Mouse (Mus musculus) granulocyte monocyte progenitor cell, adult 5-6 weeks (primary cell): ENCODE measurements around the gene Tbc1d22a. TPM values are rescaled to one million over a fixed set of nuclear protein-coding genes. Genes with fewer than 3 reads are reported as not detected.

Experiments
- ATAC-seq: replicated peaks from 2 replicates; pipeline ENCODE4 v1.8.0; 2016; ENCODE audit warnings: mild to moderate bottlenecking, moderate TSS enrichment, inconsistent platforms; ENCODE audit not compliant: poor library complexity, severe bottlenecking
- total RNA-seq, 2 experiments: library from RNA; stranded (forward) in 1 of 2; stranded (reverse) in 1 of 2; fragments of 200-712, 200-1000 nt in 1 of 2; fragments of >200 nt in 1 of 2; fragmentation: Nextera tagmentation in 1 of 2; gene quantifications; 2 replicates each; pipeline ENCODE4 v1.2.3; 2014 to 2017

The Tbc1d22a gene
- total RNA-seq, 2 experiments from 2014 or later = 18.8 to 46.7 TPM

- no peak for ATAC-seq
Measured at GRCm38 (mm10) chr15:86427439-86427838, 213.2 kb downstream of the Tbc1d22a start.

GRCm38 (mm10) chr15:86428496-86428895 is 214.2 kb downstream of the Tbc1d22a start:
- ATAC-seq = no peak

- no peak for ATAC-seq
Measured at GRCm38 (mm10) chr15:86429766-86430335, 215.6 kb downstream of the Tbc1d22a start.

GRCm38 (mm10) chr15:86431539-86432080 is 217.4 kb downstream of the Tbc1d22a start:
- no peak for ATAC-seq

GRCm38 (mm10) chr15:86432791-86433190 is 218.5 kb downstream of the Tbc1d22a start:
- ATAC-seq = no peak

GRCm38 (mm10) chr15:86433378-86433777 is 219.1 kb downstream of the Tbc1d22a start:
- ATAC-seq = no peak

GRCm38 (mm10) chr15:86434241-86434640 is 220.0 kb downstream of the Tbc1d22a start:
- ATAC-seq = no peak

GRCm38 (mm10) chr15:86437346-86437745 is 223.1 kb downstream of the Tbc1d22a start:
- ATAC-seq = no peak

GRCm38 (mm10) chr15:86439015-86439796 is 224.9 kb downstream of the Tbc1d22a start:
- no peak for ATAC-seq

- ATAC-seq = no peak
Measured at GRCm38 (mm10) chr15:86444271-86444670, 230.0 kb downstream of the Tbc1d22a start.

GRCm38 (mm10) chr15:86446064-86446463 is 231.8 kb downstream of the Tbc1d22a start:
- peak; percentile 87 for ATAC-seq

- no peak for ATAC-seq
Measured at GRCm38 (mm10) chr15:86447251-86447650, 233.0 kb downstream of the Tbc1d22a start.

- no peak for ATAC-seq
Measured at GRCm38 (mm10) chr15:86449236-86449635, 235.0 kb downstream of the Tbc1d22a start.

- no peak for ATAC-seq
Measured at GRCm38 (mm10) chr15:86449794-86450193, 235.5 kb downstream of the Tbc1d22a start.

GRCm38 (mm10) chr15:86459413-86459812 is 245.2 kb downstream of the Tbc1d22a start:
- ATAC-seq = no peak

- ATAC-seq = no peak
Measured at GRCm38 (mm10) chr15:86462636-86463035, 248.4 kb downstream of the Tbc1d22a start.

- ATAC-seq = no peak
Measured at GRCm38 (mm10) chr15:86468082-86468481, 253.8 kb downstream of the Tbc1d22a start.

- no peak for ATAC-seq
Measured at GRCm38 (mm10) chr15:86471136-86471535, 256.9 kb downstream of the Tbc1d22a start.

- ATAC-seq = no peak
Measured at GRCm38 (mm10) chr15:86473473-86473872, 259.2 kb downstream of the Tbc1d22a start.

- ATAC-seq = no peak
Measured at GRCm38 (mm10) chr15:86474951-86475350, 260.7 kb downstream of the Tbc1d22a start.

- no peak for ATAC-seq
Measured at GRCm38 (mm10) chr15:86476483-86476882, 262.2 kb downstream of the Tbc1d22a start.

GRCm38 (mm10) chr15:86477032-86477431 is 262.8 kb downstream of the Tbc1d22a start:
- ATAC-seq = no peak
